Mouse (Mus musculus): Measurements from ENCODE around the gene Unc5cl.

- TF ChIP-seq TAL1 (IDR thresholded peaks at IDR 0.05; ENCODE audit: low read length) (no peak), GATA1 (IDR thresholded peaks at IDR 0.05; ENCODE audit: low read length) (no peak)
Observed at GRCm38 (mm10) chr17:48585902-48586359, 131.2 kb downstream of the Unc5cl start.

Data from erythroblast, embryonic 14.5 days (primary cell).